Mouse (Mus musculus) left cerebral cortex, adult 2 months (tissue): ENCODE measurements at regions not wholly inside any gene's neighbourhood (a gene's known extent, or its start where the extent isn't known, plus 50 kb on each side); places are given as distances from the start of the nearest gene placed in this dataset.
A peak's percentile ranks its signal among the peaks of the same experiment; 100 is the strongest.

Experiments used
- DNase-seq, 2 experiments: peaks; one replicate each; pipeline ENCODE4 v3.0.0; 2021 to 2022; ENCODE audit warnings: low spot score in 2 of 2, mixed read lengths in 1 of 2; ENCODE audit errors: extremely low spot score in 1 of 2
- H3K27ac ChIP-seq: fragments of 200-600 bp; 2 replicates; pipeline ENCODE4 v1.8.1; 2022
- H3K4me3 ChIP-seq: fragments of 200-600 bp; 2 replicates; pipeline ENCODE4 v1.8.1; 2022
- CTCF ChIP-seq: fragments of 200-600 bp; IDR thresholded peaks from 2 replicates; pipeline ENCODE4 v1.8.1; 2022; ENCODE audit warnings: antibody characterized with exemption, mild to moderate bottlenecking, moderate library complexity
- intact Hi-C: fragments of 180-260 bp; cut with DNase I; formaldehyde crosslinking; loops from one replicate; pipeline ENCODE4 v1.15.1; 2025

DNA sequence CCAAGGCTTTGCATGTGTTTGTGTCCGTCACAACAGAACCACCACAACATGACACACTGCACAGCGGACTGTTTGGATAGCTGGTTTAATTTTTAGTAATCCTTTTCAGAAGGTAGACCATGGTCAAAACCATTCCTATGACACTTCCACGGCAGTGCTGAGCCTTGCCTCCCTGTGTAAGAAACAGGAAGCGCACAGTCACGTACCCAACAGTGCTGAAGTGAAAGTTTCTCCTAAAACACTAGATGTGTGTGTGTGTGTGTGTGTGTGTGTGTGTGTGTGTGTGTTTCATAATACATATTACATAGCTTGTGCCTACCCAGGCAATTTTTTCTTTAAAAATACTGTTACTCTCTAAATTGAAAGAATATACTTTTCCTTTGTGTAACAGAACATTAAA lies 331.0 kb downstream of the Foxa2 start:
- intact Hi-C loops = no loop called here
- no peak overlapping the region for H3K27ac ChIP-seq
- no peak for TF ChIP-seq CTCF
- no peak overlapping the region for H3K4me3 ChIP-seq
- no peak for DNase-seq

DNA sequence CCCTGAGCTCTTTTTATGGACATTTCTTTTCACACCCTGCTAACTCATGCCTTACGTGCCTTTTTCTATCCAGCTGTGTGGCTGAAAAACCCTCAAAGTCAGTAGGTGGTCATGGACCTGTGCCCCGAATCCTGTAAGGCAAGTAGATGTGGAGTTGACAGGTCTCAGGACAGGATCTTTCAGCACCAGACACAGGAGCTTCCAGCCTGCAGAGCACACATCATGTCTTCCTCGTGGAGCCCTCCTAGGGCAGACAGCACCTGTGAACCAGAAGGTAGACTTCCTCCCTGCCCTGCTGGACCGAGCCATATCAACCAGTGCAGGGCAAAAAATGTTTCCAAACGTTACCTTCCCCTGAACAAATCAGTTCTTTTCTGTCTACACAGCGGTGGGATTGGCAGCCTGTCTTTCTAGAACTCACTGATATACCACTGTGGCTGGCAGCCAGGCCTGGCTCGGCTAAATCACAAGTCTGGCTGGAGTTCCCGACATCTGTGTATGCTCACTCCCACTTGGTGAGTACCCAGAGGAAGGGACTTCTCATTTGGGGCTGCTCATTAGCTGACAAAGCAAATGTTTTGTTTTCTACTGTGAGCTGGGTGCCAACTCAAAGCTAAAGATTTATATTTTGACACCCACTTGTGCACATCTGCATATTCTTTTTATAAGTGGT lies 336.0 kb downstream of the Foxa2 start:
- intact Hi-C loops = no loop called here
- no peak for TF ChIP-seq CTCF
- Histone ChIP-seq H3K4me3 (no peak overlapping the region), H3K27ac (no peak overlapping the region)
- DNase-seq = no peak

DNA sequence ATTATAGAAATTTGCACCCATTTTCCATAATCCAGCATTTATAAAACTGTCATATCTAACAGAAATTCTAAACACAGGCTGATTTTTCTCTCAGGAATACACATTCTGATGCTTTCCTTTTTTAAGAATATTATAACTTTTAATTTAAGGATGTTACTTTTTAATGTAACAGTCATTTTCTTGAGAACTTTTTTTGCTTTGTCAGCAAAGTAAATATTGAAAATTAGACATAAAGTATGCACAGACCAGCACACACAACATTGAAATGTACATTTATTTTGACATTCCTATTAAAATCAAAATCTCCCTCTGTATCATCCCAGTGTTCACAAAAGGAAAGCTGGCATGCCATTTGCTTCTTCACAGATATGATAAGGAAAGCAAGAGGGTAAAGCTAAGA lies 337.0 kb downstream of the Foxa2 start:
- intact Hi-C loops = no loop called here
- Histone ChIP-seq H3K4me3 (no peak overlapping the region), H3K27ac (no peak overlapping the region)
- no peak for DNase-seq
- TF ChIP-seq CTCF = no peak

- no peak for DNase-seq
- no peak for TF ChIP-seq CTCF
- Histone ChIP-seq H3K27ac (no peak overlapping the region), H3K4me3 (no peak overlapping the region)
- intact Hi-C loops = no loop called here
Observed at GRCm38 (mm10) chr2:147707156-147707555, 339.6 kb downstream of the Foxa2 start.

- no peak for DNase-seq
- intact Hi-C loops = no loop called here
- no peak for TF ChIP-seq CTCF
- H3K27ac ChIP-seq = no peak overlapping the region
- no peak overlapping the region for H3K4me3 ChIP-seq
Observed at GRCm38 (mm10) chr2:147703981-147704380, 342.3 kb downstream of the Pax1 start.

DNA sequence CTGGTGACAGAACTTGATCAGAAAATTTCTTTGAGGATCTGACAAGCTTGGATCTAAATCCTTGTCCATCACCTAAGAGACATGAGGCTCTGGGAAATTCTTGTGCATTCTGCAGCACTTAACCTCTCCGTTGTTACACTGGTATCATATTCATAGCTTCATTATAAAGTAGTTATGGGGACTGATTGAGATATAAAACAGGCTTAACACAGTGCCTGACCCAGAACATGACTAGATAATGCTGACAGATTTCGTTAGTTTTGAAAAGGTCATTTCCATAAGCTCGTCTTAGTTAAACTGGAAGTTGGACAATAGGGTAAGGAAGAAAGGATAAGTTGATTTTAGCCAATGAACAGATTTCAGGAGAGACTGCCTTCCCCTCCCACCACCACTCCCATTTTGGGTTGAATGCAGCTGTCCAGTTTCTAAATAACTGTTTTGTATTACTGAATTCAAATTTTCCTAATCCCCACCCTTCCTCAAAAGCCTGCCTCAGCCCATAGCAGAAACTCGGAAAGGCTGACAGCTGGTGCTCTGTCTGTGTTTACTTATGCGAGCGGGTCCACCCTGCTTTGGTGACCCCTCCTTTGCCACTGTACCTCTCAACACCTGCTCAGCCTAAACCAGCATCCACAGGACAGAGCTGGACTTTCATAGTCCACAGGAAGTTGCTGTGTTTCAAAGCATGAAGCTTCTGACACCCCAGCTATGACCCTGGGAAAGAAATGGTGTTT lies 340.8 kb downstream of the Pax1 start:
- intact Hi-C loops = no loop called here
- Histone ChIP-seq H3K4me3 (no peak overlapping the region), H3K27ac (no peak overlapping the region)
- TF ChIP-seq CTCF = no peak
- DNase-seq = no peak

DNA sequence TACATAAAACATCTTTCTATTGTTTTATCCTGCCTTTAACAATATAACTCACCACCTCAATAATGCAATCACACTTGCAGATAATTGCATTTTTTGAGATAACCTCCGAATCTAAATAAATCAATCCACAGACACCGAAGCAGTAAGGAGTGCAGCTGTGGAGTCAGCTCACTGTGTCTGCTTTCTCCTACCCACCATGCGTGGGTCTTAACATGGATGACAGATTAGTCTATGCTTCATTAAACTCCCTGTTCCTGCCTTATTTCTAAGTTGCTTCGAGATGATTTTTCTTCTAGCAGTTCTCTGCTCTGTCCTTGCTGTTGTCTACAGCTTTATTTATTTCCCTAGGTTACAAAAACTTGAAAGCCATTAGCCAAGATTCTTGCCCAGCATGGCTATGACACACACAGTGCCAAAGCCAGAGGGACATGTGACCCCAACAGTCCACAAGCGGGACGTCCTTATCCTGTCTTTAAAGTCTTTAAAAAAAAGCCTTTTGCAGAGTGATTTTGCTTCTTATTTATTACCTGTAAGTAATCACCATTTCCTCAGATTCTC lies 337.9 kb downstream of the Pax1 start:
- Histone ChIP-seq H3K27ac (no peak overlapping the region), H3K4me3 (no peak overlapping the region)
- intact Hi-C loops = no loop called here
- TF ChIP-seq CTCF = no peak
- no peak for DNase-seq

DNA sequence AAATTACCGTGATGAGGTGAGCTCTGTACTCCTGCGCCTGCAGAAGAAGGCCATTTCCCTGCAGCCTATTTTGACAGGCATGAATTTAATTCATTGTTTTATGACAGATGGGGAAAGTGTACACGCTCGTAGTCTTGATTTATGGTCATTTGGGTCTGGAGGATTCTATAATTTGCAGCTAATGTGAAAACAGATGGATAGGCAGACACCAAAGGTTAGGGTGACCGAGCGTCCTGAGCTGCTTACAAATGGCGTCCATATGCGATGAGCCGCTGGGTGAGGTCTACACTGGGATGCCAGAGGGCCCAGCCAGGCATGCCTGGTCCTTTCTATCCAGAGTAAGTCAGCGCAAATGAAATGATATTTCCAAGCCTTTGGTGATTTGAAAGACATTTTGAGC lies 330.2 kb downstream of the Pax1 start:
- intact Hi-C loops = no loop called here
- H3K4me3 ChIP-seq = no peak overlapping the region
- no peak for TF ChIP-seq CTCF
- no peak overlapping the region for H3K27ac ChIP-seq
- no peak for DNase-seq

DNA sequence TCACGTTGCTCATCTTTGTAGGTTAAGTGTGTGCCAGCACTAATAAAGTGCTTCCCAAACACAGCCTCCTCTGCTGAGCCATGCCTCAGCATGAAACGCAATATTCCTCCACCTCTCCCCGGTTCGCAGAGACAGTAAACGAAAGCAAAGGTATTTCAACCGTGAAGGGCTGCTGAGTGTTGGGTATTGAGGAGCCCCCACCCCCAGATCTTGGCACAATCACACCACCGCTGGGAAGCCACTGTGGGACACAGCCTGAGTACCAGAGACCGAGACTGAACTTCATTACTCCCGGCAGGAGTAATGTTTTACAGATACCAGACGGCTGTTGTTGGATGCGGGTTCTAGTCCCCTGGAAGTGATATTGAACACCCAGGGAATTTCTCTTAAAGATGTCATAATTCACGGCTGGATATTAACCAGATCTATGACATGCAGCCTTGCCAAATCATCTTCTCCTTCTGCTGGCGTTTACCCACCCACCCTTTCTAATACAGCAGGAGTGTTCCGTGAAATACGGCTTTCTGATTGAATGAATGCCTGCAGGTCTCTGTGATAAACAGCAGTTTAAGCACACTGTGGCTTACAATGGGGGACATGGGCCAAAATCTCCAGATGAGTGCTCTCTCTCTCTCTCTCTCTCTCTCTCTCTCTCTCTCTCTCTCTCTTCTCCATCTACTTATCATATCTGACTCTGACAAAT lies 328.9 kb downstream of the Pax1 start:
- intact Hi-C loops = no loop called here
- no peak for TF ChIP-seq CTCF
- Histone ChIP-seq H3K27ac (no peak overlapping the region), H3K4me3 (no peak overlapping the region)
- no peak for DNase-seq

DNA sequence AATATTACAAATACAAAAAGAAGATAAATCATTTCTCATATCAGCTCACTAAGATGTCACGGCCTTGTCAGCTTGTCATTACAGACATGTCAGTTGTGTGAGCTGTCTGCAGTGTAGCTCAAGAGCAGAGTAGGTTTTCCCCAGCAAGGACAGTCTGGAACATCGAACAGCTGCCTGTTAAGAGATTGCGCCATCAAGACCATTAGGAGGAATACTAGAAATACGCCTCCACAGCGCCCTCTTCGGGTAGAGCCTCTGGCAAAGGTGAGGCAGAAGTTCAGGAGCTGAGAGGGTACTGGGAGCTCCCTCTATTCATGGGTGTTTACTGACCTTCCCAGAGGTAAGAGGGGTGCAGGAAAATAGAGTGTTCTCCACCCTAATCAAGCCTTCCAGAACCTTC lies 327.0 kb downstream of the Pax1 start:
- intact Hi-C loops = no loop called here
- peak; percentile 18 for TF ChIP-seq CTCF
- DNase-seq = no peak
- no peak overlapping the region for H3K4me3 ChIP-seq
- H3K27ac ChIP-seq = no peak overlapping the region

GRCm38 (mm10) chr2:147656667-147657066 lies 294.9 kb downstream of the Pax1 start:
- Histone ChIP-seq H3K27ac (no peak overlapping the region), H3K4me3 (no peak overlapping the region)
- peak in 1 of 2 experiments; percentile 17 for DNase-seq
- intact Hi-C loops = loop anchor here (1.0 kb wide), 3 partner anchors 223 to 335 kb away; no protein-coding TSS in a partner anchor
- peak; percentile 63 for TF ChIP-seq CTCF

DNA sequence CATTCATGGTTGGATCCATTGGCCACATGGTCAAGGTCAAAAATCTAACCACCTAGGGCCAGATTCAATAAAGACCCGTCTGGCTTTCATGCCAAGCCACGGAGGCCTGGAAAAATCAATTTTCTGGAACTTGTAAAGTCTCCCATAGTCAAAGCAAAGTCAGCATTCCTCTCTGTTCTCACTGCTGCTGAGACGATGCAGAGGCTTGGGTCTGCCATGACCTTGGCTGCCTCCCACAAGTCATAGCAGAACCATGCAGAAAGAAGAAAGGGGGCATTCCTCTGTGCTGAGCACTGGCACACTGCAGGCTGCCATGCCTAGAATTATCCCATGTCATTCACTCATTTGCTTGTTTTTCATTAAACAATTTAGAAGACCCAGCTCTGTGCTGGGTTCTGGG lies 288.5 kb downstream of the Pax1 start:
- intact Hi-C loops = no loop called here
- no peak overlapping the region for H3K4me3 ChIP-seq
- TF ChIP-seq CTCF = no peak
- DNase-seq = no peak
- H3K27ac ChIP-seq = no peak overlapping the region
